Mouse (Mus musculus) heart, adult 18-20 months (tissue): Measurements from ENCODE around the gene Tmem30a. TPM values are rescaled to one million over a fixed set of nuclear protein-coding genes. Genes with fewer than 3 reads are reported as not detected.

ENCODE experiments used
- total RNA-seq, 2 experiments: library from RNA; stranded (reverse); gene quantifications; 2 replicates each; pipeline ENCODE4 v1.2.3; 2021

Tmem30a gene
- total RNA-seq, 2 experiments from 2014 or later = 63.7 to 65.6 TPM

Other genes with a start within 250 kb of the Tmem30a start
- gene Col12a1, start 74.7 kb downstream of the Tmem30a start, total RNA-seq = 1 to 10 TPM in 1 of 2 experiments, under 1 TPM in 1; 0.42 to 1.2 TPM
- gene Cox7a2, start 33.6 kb downstream of the Tmem30a start, total RNA-seq = 1,000 to 10,000 TPM in 1 of 2 experiments, 100 to 1,000 TPM in 1; 936 to 1,036 TPM
- 10 to 100 TPM; 79.3 to 88.2 TPM for gene Filip1, start 219.3 kb upstream of the Tmem30a start, total RNA-seq